Mouse (Mus musculus): Measurements from ENCODE around the gene Paqr4.

The Paqr4 gene

DNA sequence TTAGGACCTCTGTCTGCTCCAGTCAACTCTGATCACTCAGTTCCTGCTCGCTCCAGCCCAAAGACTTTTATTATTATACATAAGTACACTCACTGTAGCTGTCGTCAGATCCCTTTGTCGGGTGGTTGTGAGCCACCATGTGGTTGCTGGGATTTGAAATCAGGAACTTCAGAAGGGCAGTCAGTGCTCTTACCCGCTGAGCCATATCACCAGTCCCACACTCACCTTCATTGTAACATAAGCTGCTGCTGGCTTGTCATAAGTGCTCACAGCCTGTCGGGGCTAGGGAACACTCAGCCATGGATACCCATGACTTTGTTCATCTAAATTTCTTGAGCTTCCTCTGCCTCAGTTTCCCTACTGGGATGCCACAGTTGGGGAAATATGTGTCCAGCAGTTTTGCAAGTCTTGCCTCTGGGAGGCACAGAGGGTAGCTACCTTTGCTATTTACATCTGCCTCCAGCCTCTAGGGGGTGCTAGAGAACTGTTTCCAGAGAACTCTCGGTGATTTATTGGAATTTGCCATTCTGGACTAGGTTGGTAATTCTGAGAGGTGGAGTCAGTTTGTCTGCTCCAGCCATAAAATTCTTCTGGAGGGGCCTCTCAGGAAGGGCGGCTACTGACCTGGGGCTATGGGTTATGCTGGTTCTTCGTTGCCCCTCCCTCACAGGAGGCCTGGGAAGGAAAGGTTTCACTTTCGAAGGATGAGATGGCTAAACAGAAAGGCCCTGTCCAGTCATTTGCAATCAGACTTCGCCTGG, 8.1 kb upstream of the Paqr4 start:
- DNase-seq = no peak

DNA sequence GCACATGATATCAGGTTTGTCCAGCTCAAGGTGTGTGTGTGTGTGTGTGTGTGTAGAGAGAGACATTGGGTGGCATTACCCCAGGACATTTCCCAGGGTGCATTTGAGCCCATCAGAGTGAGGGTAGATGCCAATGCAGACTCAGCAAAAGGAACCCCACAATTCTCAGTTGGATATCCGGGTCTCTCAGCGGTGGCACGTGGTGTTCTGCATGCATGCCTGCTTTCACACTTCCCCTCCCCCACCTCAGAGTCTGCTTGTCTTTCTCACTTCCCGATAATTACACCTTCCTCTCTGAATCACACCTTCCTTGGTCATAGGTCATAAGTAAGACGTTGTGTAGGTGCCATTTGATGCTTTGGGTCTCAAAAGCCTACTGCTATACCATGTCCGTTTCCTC, 7.4 kb upstream of the Paqr4 start:
- DNase-seq = no peak

DNA sequence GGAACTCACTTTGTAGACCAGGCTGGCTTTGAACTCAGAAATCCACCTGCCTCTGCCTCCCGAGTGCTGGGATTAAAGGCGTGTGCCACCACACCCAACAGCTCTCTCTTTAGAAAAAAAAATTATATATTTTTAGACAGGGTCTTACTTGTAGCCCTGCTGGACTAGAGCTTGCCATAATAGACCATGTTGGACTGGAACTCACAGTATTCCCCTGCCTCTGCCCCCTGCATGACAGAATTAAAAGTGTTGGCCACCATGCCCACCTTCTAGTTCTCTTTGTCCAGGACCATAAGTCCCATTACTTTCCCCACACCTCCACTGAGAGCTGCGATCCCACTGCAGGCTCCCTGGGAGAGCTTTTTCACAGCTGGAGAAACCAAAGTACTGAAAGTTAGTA, 6.8 kb upstream of the Paqr4 start:
- DNase-seq = no peak

DNA sequence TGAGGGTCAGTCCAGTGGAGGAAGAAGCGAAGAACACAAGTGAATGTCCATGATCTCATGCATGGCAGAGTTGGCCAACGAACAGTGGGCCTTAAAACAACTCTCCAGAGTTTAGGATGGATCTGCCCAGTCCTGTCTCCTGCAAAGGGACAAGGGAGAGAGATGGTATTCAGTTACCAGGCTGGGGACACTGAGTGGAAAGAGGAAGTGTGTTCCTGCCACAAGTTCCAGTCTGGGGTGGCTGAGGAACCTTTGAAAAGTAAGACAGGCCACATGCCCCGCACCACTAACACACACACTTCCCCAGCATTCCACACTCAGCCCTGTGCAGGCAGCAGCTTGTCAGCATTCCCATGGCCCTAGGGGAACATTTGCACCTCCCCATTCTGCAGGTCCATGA, 6.1 kb upstream of the Paqr4 start:
- no peak for DNase-seq

DNA sequence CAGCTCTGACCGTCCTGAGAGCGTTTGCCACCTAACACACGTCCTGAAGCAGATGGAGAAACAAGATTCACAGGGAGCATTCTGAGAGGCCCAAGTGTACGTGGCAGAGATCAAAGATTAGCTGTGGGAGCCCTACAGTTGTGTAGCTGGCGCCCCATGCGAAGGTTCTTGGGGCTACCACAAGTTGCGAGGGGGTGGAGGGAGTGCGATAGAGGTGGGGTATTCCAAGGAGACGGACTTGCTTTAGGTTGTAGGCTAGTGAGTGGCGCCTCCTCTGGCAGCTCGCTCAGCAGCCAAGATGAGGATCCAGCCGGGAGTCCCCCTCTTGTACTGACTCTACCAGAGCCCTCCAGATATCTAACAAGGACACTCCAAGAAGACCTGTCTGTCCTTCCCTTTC, 5.6 kb upstream of the Paqr4 start:
- no peak for DNase-seq

DNA sequence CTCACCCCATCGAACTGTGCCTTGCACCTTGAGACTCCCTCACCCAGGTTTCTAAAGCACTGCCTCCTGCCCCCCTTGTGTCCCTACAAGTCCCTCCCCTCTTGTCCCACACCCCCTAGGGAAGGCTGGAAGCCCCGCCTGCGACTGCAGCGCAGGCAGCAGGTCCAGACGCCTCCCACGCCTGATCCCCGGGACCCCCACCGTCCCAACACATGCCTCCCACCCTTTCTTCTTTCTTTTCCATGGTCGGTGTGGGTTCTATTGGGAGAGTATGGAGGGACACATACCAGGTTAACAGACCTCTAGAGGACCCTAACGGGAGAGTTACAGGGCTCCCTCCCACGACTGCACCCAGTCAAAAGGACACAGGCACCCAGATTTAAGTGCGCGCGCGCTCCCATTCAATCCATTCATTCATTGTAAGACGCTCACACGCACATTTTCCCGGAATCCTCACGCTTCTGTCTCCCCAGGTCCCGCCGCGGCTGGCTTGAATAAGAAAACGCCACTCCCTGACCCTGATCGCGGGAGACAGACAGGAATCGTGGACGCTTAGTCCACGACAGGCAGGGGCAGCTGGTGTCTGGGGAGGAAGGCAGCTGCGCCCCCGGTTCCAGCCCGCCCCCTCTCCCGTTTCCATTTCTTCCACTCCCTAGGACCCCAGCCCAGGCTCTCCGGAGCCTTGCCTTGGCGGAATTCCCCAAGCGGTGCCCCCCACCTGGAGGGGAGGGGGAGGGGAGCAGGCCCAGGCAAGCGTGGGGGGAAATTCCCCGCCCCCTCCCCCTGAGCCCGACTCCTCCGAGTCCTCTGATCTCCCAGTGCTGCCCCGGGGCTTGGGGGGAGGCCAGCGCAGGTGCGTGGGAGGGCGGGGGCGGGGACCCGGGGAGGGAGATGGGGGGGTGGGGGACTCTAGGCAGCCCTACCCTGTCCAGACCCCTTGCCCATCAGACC, 4.9 kb upstream of the Paqr4 start, which contains the start of gene Kremen2:
Gene Kremen2, minus strand, starts transcription at position 533 of the 951 bp plus-strand sequence.
- DNase-seq = no peak

DNA sequence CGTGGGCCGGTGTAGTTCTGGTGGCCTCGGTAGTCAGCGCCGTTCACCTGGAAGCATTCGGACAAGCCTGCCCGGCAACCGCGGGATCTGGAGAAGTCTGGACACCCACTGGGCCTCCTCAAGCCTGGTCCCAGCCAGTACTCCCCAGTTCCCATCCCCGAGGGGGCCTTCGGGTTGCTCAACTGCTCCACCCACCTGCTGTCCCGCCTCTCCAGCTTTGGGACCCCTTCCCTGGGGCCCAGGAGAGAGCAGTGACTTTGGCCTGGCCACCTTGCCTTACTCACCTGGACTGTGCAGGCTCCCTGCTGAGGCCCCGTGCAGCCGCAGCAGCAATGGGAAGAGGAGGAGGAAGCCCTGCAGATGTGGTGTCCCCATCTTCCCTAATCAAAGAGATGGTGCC, 4.0 kb upstream of the Paqr4 start:
- DNase-seq = no peak

DNA sequence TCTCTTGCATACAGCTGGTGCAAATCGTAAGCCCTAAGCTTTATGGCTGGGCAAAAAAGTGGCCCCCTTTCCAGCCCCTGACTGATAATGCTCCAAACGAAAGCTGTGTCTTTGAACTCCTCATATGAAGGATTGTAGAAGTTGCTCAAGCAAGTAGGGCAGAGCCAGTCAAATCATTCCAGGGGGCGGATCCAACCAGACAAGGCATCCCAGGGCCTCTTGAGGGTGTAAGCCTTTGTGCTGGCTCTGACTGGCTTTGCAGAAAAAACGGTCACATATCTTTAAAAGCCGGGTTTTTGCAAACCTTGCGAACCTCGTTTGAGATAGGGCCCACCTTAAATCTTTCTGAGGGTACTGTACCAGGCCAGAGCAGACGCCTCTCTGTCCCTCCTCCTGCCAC, 3.4 kb upstream of the Paqr4 start:
- DNase-seq = no peak

DNA sequence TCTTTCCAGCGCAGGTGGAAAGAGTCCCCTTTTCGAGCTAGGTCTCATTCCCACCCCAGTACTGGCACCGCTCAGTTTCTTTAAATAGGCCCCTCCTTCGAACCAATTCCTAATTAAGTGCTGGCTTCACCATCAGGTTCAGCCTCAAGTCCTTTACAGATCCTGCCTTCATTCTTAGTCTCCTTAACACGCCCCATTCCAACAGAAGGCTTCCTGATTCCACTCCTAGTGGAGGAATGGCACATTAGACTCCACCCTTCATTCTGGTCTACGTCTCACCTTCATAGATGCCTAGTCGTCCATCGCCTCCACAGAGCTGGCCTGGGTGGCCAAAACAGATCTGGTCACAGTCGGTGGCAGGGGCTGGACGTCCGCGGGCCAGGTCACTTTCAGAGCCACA, 2.3 kb upstream of the Paqr4 start:
- DNase-seq = no peak

DNA sequence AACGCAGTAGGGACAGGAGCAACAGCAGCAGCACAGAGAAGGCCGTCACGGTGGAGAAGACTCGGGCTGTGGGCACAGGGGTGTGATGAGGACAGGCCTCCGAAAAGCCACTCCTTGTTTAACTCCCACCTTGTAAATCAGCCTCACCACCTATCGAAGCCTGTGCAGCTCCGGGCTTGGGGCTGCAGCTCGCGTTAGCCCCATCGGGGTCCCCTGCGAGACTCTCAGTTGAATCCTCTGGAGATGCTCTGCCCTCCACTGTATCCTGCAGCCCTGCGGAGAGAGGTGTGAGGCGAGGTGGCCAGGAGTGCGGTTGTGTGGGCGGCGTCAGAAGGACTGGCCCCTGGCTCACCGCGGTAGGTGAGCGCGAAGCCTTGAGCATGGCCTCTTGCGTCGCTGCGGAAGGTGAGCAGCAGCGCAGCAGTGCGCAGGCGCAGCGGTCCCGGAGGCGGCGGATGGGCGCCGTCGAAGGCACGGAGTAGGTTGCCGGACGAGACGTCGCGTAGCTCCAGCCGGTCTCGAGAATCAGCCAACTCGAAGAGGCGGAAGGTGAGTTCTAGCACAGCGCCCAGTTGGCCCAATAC, 1.6 kb upstream of the Paqr4 start:
- no peak for DNase-seq

DNA sequence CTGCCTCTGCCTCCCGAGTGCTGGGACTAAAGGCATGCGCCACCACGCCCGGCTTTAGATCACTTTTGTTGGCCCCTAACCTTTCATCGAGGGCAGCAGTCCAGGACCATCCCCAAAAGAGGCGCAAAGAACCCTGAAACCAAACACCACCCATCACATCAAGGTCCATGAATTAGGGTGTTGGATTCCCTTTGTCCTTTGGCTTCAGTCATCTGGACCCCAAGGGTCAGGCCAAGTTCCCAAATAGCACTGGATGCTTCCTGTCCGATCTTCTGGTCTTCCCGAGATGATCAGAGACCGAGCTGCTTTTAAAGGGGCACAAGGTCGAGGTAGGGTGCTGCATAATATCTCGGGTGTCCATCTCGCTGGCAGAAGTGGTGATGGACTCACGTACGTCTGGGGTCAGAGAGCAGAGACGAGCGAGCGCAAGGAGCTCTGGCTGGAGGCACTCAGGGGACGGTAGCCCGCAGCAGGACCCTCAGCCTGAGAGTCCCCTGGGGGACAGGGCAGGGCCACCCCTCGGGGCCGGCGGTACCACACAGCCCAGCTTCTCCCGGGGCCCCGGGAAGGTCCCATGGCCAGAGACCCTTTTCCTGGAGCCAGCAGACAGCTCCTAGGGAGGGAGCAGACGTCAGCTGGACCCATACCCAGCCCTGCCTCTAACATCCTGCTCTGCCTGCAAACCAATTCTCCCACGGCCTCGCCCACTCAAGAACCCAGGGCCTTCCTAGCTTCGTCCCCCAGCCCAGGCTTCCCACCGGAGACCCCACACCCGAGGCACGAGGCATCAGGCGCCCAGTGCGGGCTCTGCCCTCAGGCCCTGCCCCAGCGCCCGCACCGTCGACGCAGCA, 917 bp upstream of the Paqr4 start:
- DNase-seq = no peak

DNA sequence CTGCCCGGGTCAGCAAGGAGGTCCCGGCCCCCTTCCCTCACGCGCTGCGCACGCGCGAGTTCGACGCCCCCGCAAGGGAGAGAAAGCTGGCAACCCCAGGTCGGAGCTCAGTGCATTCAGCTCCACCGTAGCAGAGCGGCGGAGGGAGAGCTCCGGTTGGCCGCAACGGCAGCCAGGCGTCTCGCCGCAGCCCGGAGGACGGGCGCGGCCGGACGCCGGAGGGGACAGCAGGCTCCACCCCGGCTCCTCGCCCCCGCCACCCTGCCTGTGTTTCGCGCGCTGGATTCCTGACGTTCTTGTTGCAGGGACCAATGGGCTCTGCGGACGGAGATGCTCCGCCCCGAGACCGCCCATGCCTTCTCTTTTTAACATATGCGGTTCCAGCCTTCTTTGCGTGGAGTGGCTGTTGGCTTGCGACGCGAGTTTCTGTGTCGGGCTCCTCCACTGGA, 507 bp downstream of the Paqr4 start:
- peak; percentile 95 for DNase-seq

DNA sequence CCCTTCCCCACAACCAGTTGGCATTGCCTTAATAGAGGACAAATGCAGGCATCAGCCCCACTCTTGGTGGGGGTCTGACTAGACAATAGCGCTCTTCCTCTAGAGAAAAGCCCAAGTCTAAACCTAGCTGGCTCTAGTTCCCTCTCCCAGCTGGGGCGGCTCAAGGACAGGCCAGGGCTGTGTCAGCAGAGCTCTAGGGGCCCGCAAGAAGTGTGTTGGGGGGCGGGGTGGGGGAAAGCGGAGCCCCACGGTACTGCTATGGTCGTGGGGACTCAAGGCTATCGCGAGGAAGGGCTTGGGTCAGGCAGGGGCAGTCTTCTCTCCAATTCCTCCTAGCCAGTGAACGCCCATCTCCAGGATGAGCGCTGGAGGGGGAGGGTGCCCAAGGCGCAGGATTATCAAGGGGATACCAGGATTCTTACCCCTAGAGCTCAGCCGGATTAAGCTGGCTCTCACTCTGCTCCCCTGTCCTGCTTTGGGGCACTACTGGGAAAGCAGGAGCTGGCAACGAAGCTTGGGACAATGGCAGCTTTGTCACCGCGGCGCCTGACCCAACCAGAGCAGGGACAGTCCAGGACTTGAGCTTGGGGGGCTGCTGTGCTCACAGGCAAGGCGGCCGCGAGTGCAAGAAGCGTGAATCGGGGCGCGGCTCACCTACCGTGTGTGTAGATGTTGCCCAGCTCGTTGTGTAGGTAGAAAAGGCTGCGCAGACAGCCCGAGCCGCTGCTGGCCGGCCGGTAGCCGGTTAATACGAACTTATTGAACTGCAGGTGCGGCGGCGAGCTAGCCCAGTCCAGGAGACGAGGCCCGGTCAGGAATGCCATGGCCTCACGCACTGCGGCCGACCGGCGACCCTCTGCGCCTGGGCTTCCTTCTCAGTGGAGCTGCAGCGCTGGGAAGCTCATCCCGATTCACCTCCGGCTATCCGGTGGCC, 1.2 kb downstream of the Paqr4 start:
- DNase-seq = peak; percentile 64

DNA sequence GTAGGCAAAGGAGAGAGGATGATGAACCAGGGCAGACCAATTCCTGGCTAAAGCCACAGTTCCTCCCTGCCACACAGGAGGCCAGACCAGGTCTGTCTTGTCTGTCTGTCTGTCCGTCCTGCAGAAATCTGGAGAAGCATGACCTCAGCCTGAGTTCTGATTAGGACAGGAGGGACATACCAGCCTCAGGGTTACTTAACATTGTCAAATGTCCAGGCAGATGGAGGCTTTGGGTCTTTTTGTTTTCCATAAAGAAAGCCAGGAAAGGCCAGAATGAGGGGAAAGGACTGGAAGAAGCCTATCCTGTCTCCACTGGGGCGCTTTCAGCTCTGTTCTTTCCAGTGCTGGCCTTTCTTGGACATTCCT, 1.8 kb downstream of the Paqr4 start:
- no peak for DNase-seq

DNA sequence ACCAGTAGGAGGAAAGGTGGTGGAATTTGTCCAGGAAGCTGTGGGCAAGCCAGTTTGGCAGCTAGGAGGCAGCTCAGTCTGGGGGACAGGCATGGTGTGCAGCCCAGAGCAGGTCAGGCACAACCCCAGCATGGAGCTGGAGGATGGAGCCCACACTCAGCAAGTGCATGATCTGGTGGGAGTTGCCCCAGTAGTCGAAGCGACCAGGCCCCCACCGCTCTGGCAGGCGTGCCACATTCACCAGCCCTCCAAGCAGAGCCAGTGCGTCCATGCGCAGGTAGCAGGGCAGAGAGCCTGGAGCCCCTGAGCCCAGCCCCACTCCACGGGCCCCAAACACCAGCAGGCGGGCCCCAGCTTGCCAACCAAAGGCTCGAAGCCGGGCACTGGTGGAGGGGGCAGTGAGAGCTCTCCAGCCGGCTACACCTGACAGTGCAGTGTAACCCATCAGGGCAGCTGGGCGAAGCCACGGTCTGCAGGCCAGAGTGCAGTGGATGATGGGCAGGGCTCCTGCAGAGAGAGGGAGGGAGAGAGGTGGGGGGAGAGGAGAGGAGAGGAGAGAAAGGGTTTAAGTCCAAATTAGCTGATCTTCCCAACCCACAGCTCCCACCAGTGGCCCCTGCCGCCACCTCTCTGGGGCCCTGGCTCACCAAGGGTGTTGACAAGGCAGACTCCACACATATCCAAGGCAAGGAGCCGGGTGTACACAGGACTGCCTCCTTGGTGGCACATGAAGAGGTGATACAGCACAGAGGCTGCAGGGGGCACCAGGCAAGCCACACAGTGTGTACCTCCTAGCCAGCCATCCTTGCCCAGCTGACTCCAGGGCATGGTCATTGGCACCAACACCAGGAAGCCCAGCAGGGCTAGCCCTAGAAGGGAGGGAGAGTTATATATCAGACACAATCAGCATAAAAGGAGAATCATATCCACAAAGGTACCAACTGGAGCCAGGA, 2.9 kb downstream of the Paqr4 start:
- no peak for DNase-seq

DNA sequence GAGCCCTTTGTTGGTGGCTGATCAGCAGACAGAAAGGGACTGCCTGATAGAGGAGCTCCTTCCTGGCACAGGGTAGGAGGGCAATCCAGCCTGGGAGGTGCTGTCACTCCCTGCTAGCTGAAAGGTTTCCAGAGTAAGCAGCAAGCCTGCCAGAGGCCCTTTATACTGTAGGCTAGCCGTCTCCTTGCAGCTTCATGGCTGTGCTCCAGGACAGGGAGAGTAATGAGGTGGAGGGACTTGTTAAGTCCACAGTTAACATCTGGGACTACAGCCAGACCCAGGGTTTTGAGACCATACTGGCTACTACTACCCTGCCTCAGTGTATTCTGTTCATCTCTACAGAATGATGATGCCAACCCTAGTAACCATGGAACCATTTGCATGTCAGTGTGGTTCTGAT, 6.3 kb downstream of the Paqr4 start:
- DNase-seq = no peak

DNA sequence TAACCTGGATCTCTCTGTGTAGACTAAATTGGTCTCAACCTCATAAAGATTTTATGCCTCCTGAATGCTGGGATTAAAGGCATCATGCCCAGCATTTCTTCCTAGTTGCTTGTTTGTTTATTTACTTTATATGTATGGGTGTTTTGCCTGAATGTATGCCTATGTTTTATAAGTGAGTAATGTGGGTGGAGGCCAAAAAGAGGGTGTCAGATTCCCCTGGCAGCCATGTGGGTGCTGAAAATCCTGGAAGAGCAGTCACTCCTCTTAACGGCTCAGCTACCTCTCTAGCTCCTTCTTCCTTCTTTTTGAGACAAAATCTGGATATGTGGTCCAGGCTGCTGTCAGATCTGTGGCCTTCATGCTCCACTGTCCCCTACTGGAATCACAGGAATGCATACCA, 10.2 kb downstream of the Paqr4 start:
- no peak for DNase-seq

DNA sequence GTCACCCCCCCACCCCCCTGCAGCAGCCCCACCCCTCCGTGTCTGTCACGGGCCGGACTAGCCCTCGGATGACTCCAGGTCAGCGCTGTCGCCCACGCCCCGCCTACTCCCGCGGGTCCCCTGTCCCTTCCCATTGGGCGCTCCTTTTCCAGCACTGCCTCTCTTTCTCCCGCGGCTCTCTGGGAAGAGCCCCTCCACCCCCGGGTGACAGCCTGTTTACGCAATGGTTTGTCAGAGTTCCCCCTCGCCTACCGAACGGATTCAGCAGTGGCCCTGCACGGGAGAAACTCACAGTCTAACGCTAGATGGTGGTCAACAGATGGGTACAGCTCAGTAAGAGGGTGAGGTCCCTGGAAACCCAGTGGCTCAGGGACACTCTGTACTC, 13.9 kb downstream of the Paqr4 start:
- peak; percentile 87 for DNase-seq

DNA sequence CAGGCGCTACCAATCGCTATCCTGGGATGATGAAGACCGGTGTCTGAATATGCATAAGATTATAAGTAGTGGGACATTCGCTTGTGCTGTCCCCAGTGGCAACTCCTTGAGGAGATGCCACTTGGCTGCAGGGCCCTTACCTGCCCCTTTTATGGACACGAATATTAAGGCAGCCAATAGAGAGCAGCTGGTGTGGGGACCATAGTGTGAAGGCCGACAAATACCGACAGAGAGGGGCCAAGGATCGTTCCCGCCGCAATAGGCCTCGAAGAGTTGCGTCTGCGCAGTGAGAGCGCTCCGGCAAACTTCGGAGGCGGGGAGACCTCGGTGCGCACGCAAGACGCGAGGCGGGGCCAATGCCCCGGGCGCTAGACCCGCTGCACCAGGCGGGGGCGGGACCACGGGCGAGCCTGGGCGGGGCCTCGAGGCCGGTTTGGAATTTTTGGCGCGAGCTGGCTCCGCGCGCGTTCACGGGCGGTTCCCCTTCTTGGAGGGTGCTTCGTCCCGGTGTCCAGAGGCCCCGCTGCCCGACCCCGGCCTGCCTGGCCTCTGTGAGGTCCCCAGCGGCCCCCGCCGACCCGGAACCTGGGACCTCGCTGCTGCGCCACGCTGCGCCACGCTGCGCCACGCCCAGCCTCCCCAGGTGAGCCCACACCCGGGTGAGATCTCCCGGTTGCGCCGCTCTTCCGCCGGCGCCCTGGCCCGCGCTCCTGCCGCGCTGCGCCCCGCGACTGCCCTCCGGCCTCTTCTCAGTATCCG, 14.5 kb downstream of the Paqr4 start, which contains the start of gene Pkmyt1:
Gene Pkmyt1, plus strand, starts transcription at position 338 of the 759 bp plus-strand sequence.
- peak; percentile 92 for DNase-seq

DNA sequence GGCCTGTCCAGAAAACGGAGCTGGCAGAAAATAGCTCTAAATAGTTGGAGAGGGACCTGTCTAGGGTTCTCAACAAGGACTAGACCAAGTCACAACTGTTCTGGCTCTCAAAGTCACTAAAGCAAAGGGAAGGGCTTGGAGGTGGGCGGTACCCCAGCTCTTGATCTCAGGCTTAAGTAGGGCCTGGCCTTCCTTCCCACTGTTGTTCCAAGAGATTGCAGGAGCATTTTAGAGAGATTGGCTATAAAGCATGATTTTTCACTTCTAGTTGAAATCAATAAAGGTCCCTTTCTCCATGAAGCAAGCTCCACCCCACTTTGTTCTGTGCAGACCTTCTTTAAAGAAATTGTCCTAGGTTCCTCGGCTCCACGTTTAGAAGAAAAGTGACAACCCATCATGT, 15.2 kb downstream of the Paqr4 start:
- DNase-seq = no peak

Measured in layer of hippocampus, adult 9-11 months (tissue).